Mouse (Mus musculus) liver, adult 2 months (tissue): Measurements from ENCODE around the gene Heatr4.

Experiments used
- CTCF ChIP-seq: fragments of 200-500 bp; IDR thresholded peaks from 2 replicates; pipeline ENCODE4 v1.5.1; 2011; ENCODE audit warnings: low read depth, low read length, control low read depth
- POLR2A ChIP-seq: fragments of 200-500 bp; IDR thresholded peaks from 2 replicates; pipeline ENCODE4 v1.6.1; 2011; ENCODE audit warnings: low read length, control low read depth; ENCODE audit not compliant: insufficient read depth; ENCODE audit errors: extremely low read depth

DNA sequence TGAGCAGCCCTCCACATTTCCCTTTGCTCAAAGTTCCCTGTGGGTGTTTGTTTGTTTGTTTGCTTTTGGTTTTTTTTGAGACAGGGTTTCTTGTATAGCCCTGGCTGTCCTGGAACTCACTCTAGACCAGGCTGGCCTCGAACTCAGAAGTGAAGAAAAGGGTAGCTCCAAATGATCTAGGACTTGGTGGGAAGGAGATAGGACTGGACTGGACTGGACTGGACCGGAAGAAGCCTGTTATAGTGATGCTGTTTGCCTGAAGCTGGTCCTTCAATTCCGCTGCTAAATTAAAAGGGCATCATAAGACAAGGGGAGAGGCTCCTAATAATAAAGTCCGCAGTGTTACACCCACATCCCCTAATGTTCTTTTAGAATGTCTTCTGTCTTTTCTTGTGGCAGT lies 3.8 kb upstream of the Heatr4 start:
- TF ChIP-seq POLR2A (no peak), CTCF (no peak)
